Mouse (Mus musculus) right cerebral cortex, postnatal 14 days (tissue): ENCODE data around the gene Serp2.

Experiments used
- DNase-seq: peaks from one replicate; pipeline ENCODE4 v3.0.0; 2022

The Serp2 gene

GRCm38 (mm10) chr14:76556852-76557208 lies at the start of gene Serp2:
Serp2 (minus strand) TSS chr14:76556889.
- DNase-seq, result no peak

- no peak for DNase-seq
These were observed 49.3 kb upstream of the Serp2 start for GRCm38 (mm10) chr14:76605931-76606534.

- DNase-seq, result no peak
These were observed 47.3 kb upstream of the Serp2 start for GRCm38 (mm10) chr14:76604012-76604411.

- DNase-seq, result no peak
These were observed 45.0 kb upstream of the Serp2 start for GRCm38 (mm10) chr14:76601654-76602053.

- no peak for DNase-seq
These were observed 43.7 kb upstream of the Serp2 start for GRCm38 (mm10) chr14:76600391-76600790.

GRCm38 (mm10) chr14:76599706-76600105 lies 43.0 kb upstream of the Serp2 start:
- DNase-seq, result no peak

GRCm38 (mm10) chr14:76598518-76599216 lies 42.0 kb upstream of the Serp2 start:
- no peak for DNase-seq

GRCm38 (mm10) chr14:76597751-76598150 lies 41.1 kb upstream of the Serp2 start:
- no peak for DNase-seq

- no peak for DNase-seq
These were observed 38.6 kb upstream of the Serp2 start for GRCm38 (mm10) chr14:76595048-76595859.

- DNase-seq, result no peak
These were observed 37.7 kb upstream of the Serp2 start for GRCm38 (mm10) chr14:76594351-76594885.

- no peak for DNase-seq
These were observed 37.0 kb upstream of the Serp2 start for GRCm38 (mm10) chr14:76593630-76594193.

GRCm38 (mm10) chr14:76592721-76593120 lies 36.0 kb upstream of the Serp2 start:
- no peak for DNase-seq

GRCm38 (mm10) chr14:76592090-76592489 lies 35.4 kb upstream of the Serp2 start:
- DNase-seq, result no peak

- no peak for DNase-seq
These were observed 33.4 kb upstream of the Serp2 start for GRCm38 (mm10) chr14:76590134-76590533.

- no peak for DNase-seq
These were observed 33.0 kb upstream of the Serp2 start for GRCm38 (mm10) chr14:76589671-76590070.

- no peak for DNase-seq
These were observed 29.2 kb upstream of the Serp2 start for GRCm38 (mm10) chr14:76585831-76586405.

GRCm38 (mm10) chr14:76583985-76584384 lies 27.3 kb upstream of the Serp2 start:
- DNase-seq, result no peak

- DNase-seq, result no peak
These were observed 25.6 kb upstream of the Serp2 start for GRCm38 (mm10) chr14:76581974-76582922.

GRCm38 (mm10) chr14:76579660-76580061 lies 23.0 kb upstream of the Serp2 start:
- no peak for DNase-seq

- no peak for DNase-seq
These were observed 21.2 kb upstream of the Serp2 start for GRCm38 (mm10) chr14:76577840-76578239.

- DNase-seq, result no peak
These were observed 13.6 kb upstream of the Serp2 start for GRCm38 (mm10) chr14:76570292-76570691.
